Comparison of ENCODE assay signal across 25 mouse cellular contexts in the genomic region with DNA sequence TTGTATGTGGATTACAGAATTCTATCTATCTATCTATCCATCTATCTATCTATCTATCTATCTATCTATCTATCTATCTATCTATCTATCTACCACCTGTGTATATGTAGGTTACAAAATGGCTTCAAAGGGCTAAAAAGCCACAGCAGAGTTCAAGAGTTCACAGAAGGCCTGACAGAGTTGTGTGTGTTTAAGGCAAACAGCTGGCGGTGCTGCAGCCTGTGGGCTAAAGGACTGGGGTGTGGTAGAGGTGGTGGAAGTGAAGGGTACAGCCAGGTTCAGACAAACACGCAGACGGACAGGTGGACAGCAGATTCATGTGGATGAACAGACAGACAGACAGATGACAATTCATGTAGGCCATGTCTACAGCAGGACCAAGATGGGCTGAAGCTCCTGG. TPM values are rescaled to one million over a fixed set of nuclear protein-coding genes. Genes with fewer than 3 reads are reported as not detected.
"Had no signal": no experiment of that assay in that cellular context is flagged by ENCODE, and none has a peak within 500 bp of the region (broad histone marks: within the 10 kb centered on the region; RNA-seq: fewer than 3 reads in every experiment).

No protein-coding gene starts in this region.

- H3K4me2 ChIP-seq: lung, embryonic 15.5 days; midbrain, embryonic 11.5 days; midbrain, embryonic 13.5 days; midbrain, embryonic 15.5 days; neural tube, embryonic 13.5 days; neural tube, embryonic 15.5 days had no signal

- DNase-seq: lung, adult 2 months; lung, postnatal 14 days; lung, postnatal 36 days; retina, postnatal 1 day; right cerebral cortex, adult 18-20 months; right cerebral cortex, postnatal 25 days; right cerebral cortex, postnatal 4 days; spleen, adult 18-20 months; thymus, adult 2 months; thymus, postnatal 25 days; thymus, postnatal 4 days had no signal

- H3K27me3 ChIP-seq: lung, embryonic 15.5 days; midbrain, embryonic 13.5 days; midbrain, embryonic 15.5 days; neural tube, embryonic 13.5 days; neural tube, embryonic 15.5 days had no signal

- H3K9me3 ChIP-seq: lung, embryonic 15.5 days; megakaryocyte, embryonic 14.5 days; midbrain, embryonic 13.5 days; midbrain, embryonic 15.5 days; neural tube, embryonic 13.5 days; neural tube, embryonic 15.5 days had no signal

- ATAC-seq: lung, postnatal 0 days; midbrain, embryonic 13.5 days; midbrain, embryonic 15.5 days had no signal

- H3K9ac ChIP-seq: liver, embryonic 14.5 days; lung, embryonic 15.5 days; midbrain, embryonic 13.5 days; midbrain, embryonic 15.5 days; neural tube, embryonic 13.5 days; neural tube, embryonic 15.5 days had no signal

- H3K36me3 ChIP-seq: lung, embryonic 15.5 days; midbrain, embryonic 13.5 days; midbrain, embryonic 15.5 days; neural tube, embryonic 13.5 days; neural tube, embryonic 15.5 days had no signal

- H3K27ac ChIP-seq: liver, embryonic 14.5 days; lung, embryonic 15.5 days; macrophage; midbrain, embryonic 13.5 days; midbrain, embryonic 15.5 days; neural tube, embryonic 13.5 days; neural tube, embryonic 15.5 days had no signal

- H3K4me3 ChIP-seq: lung, embryonic 15.5 days; megakaryocyte, embryonic 14.5 days; midbrain, embryonic 13.5 days; midbrain, embryonic 15.5 days; myocyte; neural tube, embryonic 13.5 days; neural tube, embryonic 15.5 days had no signal

- H3K4me1 ChIP-seq: lung, embryonic 15.5 days; megakaryocyte, embryonic 14.5 days; midbrain, embryonic 13.5 days; midbrain, embryonic 15.5 days; neural tube, embryonic 13.5 days; neural tube, embryonic 15.5 days had no signal

RNA-seq across cellular contexts. Expression of a gene that starts 6.3 kb away (rescaled TPM):
- polyA plus RNA-seq: midbrain, embryonic 11.5 days; midbrain, embryonic 13.5 days; midbrain, embryonic 15.5 days; midbrain, postnatal 0 days; neural tube, embryonic 11.5 days; neural tube, embryonic 13.5 days; neural tube, embryonic 15.5 days; stomach, embryonic 14.5 days had no signal
